Mouse (Mus musculus) bone marrow, adult 2 months (tissue): ENCODE data around the gene Lbr.

ENCODE experiments used
- CTCF ChIP-seq: fragments of 200-500 bp; IDR thresholded peaks from 2 replicates; pipeline ENCODE4 v1.5.1; 2011; ENCODE audit warnings: low read length, control low read depth; ENCODE audit not compliant: control insufficient read depth, insufficient read depth
- POLR2A ChIP-seq: fragments of 200-500 bp; IDR thresholded peaks from 2 replicates; pipeline ENCODE4 v1.6.1; 2011; ENCODE audit warnings: low read depth, mild to moderate bottlenecking, control low read depth, low read length, borderline replicate concordance; ENCODE audit not compliant: control insufficient read depth

DNA sequence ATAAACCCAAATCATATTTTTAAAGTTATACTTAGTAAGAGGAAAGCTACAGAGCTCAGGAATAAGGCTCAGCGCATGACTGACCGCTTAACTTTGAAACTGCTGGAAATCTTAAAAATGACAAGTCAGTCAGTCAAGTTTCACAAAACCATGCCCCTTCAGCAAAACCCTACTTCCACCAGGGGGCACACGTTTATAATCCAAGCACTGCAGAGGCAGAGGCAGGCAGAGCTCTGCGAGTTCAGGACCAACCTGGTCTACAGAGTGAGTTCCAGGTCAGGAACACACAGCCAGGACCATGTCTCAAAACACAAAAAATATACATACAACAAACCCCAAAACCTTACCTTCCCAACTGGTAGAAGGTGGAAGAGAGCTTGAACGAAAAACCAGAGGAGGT lies 14.5 kb downstream of the Lbr start:
- TF ChIP-seq POLR2A, result no peak
- TF ChIP-seq CTCF, result peak; percentile 47; the same call in 1 of the 2 replicates
